Mouse (Mus musculus): ENCODE measurements around the gene Olfr328.

- no peak for TF ChIP-seq CTCF (IDR thresholded peaks at IDR 0.05; ENCODE audit: low read depth, low read length)
- TF ChIP-seq EP300 (IDR thresholded peaks at IDR 0.05; ENCODE audit: insufficient read depth, low read depth, low read length), result no peak
- no peak for TF ChIP-seq POLR2A (IDR thresholded peaks at IDR 0.05; ENCODE audit: insufficient read depth, low read length)
Observed at GRCm38 (mm10) chr11:58577430-58577829, 22.0 kb upstream of the Olfr328 start, which contains the start of gene Olfr325.
